In the genomic region with DNA sequence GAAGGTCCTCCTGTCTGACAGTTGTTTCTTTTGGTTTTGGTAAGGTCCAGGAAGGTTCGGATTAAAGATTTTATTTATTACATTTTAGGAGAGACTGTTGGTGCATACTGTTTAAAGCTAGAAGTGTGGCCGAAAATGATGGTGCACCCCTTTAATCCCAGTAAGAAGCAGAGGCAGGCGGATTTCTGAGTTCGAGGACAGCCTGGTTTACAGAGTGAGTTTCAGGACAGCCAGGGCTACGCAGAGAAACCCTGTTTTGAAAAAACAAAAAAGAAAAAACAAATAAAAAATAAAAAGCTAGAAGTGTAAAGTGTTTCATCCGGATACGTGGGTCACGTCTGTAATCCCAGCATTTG, we compare ENCODE assay signal across 8 mouse cellular contexts. TPM values are rescaled to one million over a fixed set of nuclear protein-coding genes. Genes with fewer than 3 reads are reported as not detected.
DNase-seq lines count a peak whose midpoint lies in the region; ATAC-seq and TF ChIP-seq lines count a peak whose summit lies in the region.

No protein-coding gene starts in this region.

- peaks cover 4% of the 10 kb centered on the region; the same call in 1 of the 2 replicates for H3K36me3 ChIP-seq in kidney, embryonic 15.5 days
- H3K36me3 ChIP-seq in midbrain, embryonic 15.5 days (replicated peaks): no peaks in the 10 kb centered on the region

- TF ChIP-seq POLR2A in cortical plate, adult 2 months (IDR thresholded peaks at IDR 0.05; ENCODE audit: extremely low read depth, insufficient read depth, low read length): no peak

- H3K4me1 ChIP-seq in kidney, embryonic 15.5 days: peaks cover 5% of the 10 kb centered on the region; the same call in 1 of the 2 replicates
- peaks cover 2% of the 10 kb centered on the region; the same call in 1 of the 2 replicates for H3K4me1 ChIP-seq in cortical plate, adult 2 months (ENCODE audit: control insufficient read depth, insufficient read depth, low read length)
- H3K4me1 ChIP-seq in midbrain, embryonic 15.5 days: peaks cover 8% of the 10 kb centered on the region; the same call in 1 of the 2 replicates

- H3K9me3 ChIP-seq in kidney, embryonic 15.5 days (replicated peaks): no peaks in the 10 kb centered on the region
- H3K9me3 ChIP-seq in midbrain, embryonic 15.5 days: no peaks in the 10 kb centered on the region

- H3K27me3 ChIP-seq in kidney, embryonic 15.5 days: no peaks in the 10 kb centered on the region
- no peaks in the 10 kb centered on the region for H3K27me3 ChIP-seq in midbrain, embryonic 15.5 days (replicated peaks)

- peak overlapping the region; percentile 60 for H3K9ac ChIP-seq in kidney, embryonic 15.5 days
- peak overlapping the region; percentile 81; the same call in 1 of the 2 replicates for H3K9ac ChIP-seq in midbrain, embryonic 15.5 days

- no peak for ATAC-seq in kidney, embryonic 15.5 days (replicated peaks; ENCODE audit: low FRiP score)
- peak; percentile 46 for ATAC-seq in inflammation-experienced regulatory T-cells, adult 6 months
- no peak; the same call in 1 of the 2 replicates for ATAC-seq in midbrain, embryonic 15.5 days (replicated peaks)

- WGBS in kidney, embryonic 15.5 days: 29% methylated on average over 8 of the region's 8 CpGs
- 38% methylated on average over 8 of the region's 8 CpGs for WGBS in midbrain, embryonic 15.5 days

- H3K27ac ChIP-seq in kidney, embryonic 15.5 days: peak overlapping the region; percentile 75; the same call in 1 of the 2 replicates
- no peak overlapping the region for H3K27ac ChIP-seq in cortical plate, adult 2 months (ENCODE audit: insufficient read depth, low read length)
- H3K27ac ChIP-seq in midbrain, embryonic 15.5 days: peak overlapping the region; percentile 75

- H3K4me3 ChIP-seq in kidney, embryonic 15.5 days (replicated peaks): peak overlapping the region; percentile 70
- peak overlapping the region; percentile 68 for H3K4me3 ChIP-seq in cortical plate, adult 2 months (ENCODE audit: insufficient read depth, low read length)
- H3K4me3 ChIP-seq in midbrain, embryonic 15.5 days: peak overlapping the region; percentile 69

- H3K4me2 ChIP-seq in kidney, embryonic 15.5 days: peak overlapping the region; percentile 70
- H3K4me2 ChIP-seq in midbrain, embryonic 15.5 days: peak overlapping the region; percentile 73

- DNase-seq in kidney, postnatal 14 days: no peak
- no peak for DNase-seq in frontal cortex, postnatal 25 days (ENCODE audit: low spot score in 2 of 2)
- no peak for DNase-seq in left cerebral cortex, adult 11 months (ENCODE audit: low spot score)
- no peak for DNase-seq in gastrocnemius, postnatal 25 days

- no peak for TF ChIP-seq CTCF in cortical plate, adult 2 months (IDR thresholded peaks at IDR 0.05; ENCODE audit: extremely low read depth, insufficient read depth, low read length)

RNA-seq across cellular contexts. Expression of a gene that starts 0.3 kb away (rescaled TPM):
- 53.7 and 54.3 TPM in 2 replicates for polyA plus RNA-seq in kidney, embryonic 15.5 days (2015; fragmentation: Nextera tagmentation; extraction: Ambion mirVana)
- 28.6 and 29.0 TPM in 2 replicates for polyA plus RNA-seq in cortical plate, adult 2 months (2012; rRNA removed)
- 100 to 1,000 TPM in 1 of 3 experiments, 10 to 100 TPM in 2; 80.6 to 133 (median 99.1) TPM for polyA plus RNA-seq in inflammation-experienced regulatory T-cells, adult 6 months (2017; shearing (Covaris generic))
- 77.3 and 77.5 TPM in 2 replicates for polyA plus RNA-seq in midbrain, embryonic 15.5 days (2015; fragmentation: Nextera tagmentation; extraction: Ambion mirVana)
- total RNA-seq in gastrocnemius, postnatal 25 days (2021): 10 to 100 TPM; 18.0 to 20.6 TPM

RNA-seq across cellular contexts. Expression of a gene that starts 17.6 kb away (rescaled TPM):
- 0.06 and 0.10 TPM in 2 replicates for polyA plus RNA-seq in kidney, embryonic 15.5 days (2015; fragmentation: Nextera tagmentation; extraction: Ambion mirVana)
- polyA plus RNA-seq in cortical plate, adult 2 months (2012; rRNA removed): 0.69 and 1.0 TPM in 2 replicates
- under 1 TPM in 1 of 3 experiments, not detected in 2; 0.62 TPM for polyA plus RNA-seq in inflammation-experienced regulatory T-cells, adult 6 months (2017; shearing (Covaris generic))
- polyA plus RNA-seq in midbrain, embryonic 15.5 days (2015; fragmentation: Nextera tagmentation; extraction: Ambion mirVana): 2.2 and 2.4 TPM in 2 replicates
- not detected for total RNA-seq in gastrocnemius, postnatal 25 days (2021)

RNA-seq across cellular contexts. Expression of a gene that starts 21.1 kb away (rescaled TPM):
- polyA plus RNA-seq in kidney, embryonic 15.5 days (2015; fragmentation: Nextera tagmentation; extraction: Ambion mirVana): 119 and 120 TPM in 2 replicates
- polyA plus RNA-seq in cortical plate, adult 2 months (2012; rRNA removed): 26.5 and 29.9 TPM in 2 replicates
- polyA plus RNA-seq in inflammation-experienced regulatory T-cells, adult 6 months (2017; shearing (Covaris generic)): 100 to 1,000 TPM; 130 to 261 (median 152) TPM
- 106 and 112 TPM in 2 replicates for polyA plus RNA-seq in midbrain, embryonic 15.5 days (2015; fragmentation: Nextera tagmentation; extraction: Ambion mirVana)
- total RNA-seq in gastrocnemius, postnatal 25 days (2021): 10 to 100 TPM; 14.2 to 20.2 TPM

RNA-seq across cellular contexts. Expression of a gene that starts 25.2 kb away (rescaled TPM):
- 482 and 510 TPM in 2 replicates for polyA plus RNA-seq in kidney, embryonic 15.5 days (2015; fragmentation: Nextera tagmentation; extraction: Ambion mirVana)
- 313 and 355 TPM in 2 replicates for polyA plus RNA-seq in cortical plate, adult 2 months (2012; rRNA removed)
- 1,000 to 10,000 TPM in 1 of 3 experiments, 100 to 1,000 TPM in 2; 695 to 1,210 (median 882) TPM for polyA plus RNA-seq in inflammation-experienced regulatory T-cells, adult 6 months (2017; shearing (Covaris generic))
- 267 and 285 TPM in 2 replicates for polyA plus RNA-seq in midbrain, embryonic 15.5 days (2015; fragmentation: Nextera tagmentation; extraction: Ambion mirVana)
- total RNA-seq in gastrocnemius, postnatal 25 days (2021): 100 to 1,000 TPM; 315 to 360 TPM

RNA-seq across cellular contexts. Expression of a gene that starts 30.1 kb away (rescaled TPM):
- polyA plus RNA-seq in kidney, embryonic 15.5 days (2015; fragmentation: Nextera tagmentation; extraction: Ambion mirVana): 11.2 and 12.9 TPM in 2 replicates
- polyA plus RNA-seq in cortical plate, adult 2 months (2012; rRNA removed): 0.06 and 0.08 TPM in 2 replicates
- 1 to 10 TPM in 1 of 3 experiments, under 1 TPM in 2; 0.63 to 1.8 (median 0.65) TPM for polyA plus RNA-seq in inflammation-experienced regulatory T-cells, adult 6 months (2017; shearing (Covaris generic))
- polyA plus RNA-seq in midbrain, embryonic 15.5 days (2015; fragmentation: Nextera tagmentation; extraction: Ambion mirVana): 2.2 and 3.0 TPM in 2 replicates
- total RNA-seq in gastrocnemius, postnatal 25 days (2021): not detected
